Mouse (Mus musculus) forebrain, embryonic 16.5 days (tissue): ENCODE results near the gene Cdh26. TPM values are rescaled to one million over a fixed set of nuclear protein-coding genes. Genes with fewer than 3 reads are reported as not detected.

Source experiments
- ATAC-seq: fragments of 200-750 bp; cut with Nextera tagmentation; 2 replicates; pipeline ENCODE4 v1.8.0; 2017; ENCODE audit warnings: mild to moderate bottlenecking, moderate library complexity
- H3K27ac ChIP-seq: fragments of 300-500 bp; sonication (generic); 2 replicates; pipeline ENCODE4 v1.5.1; 2014; ENCODE audit warnings: low read length, control low read depth
- H3K27me3 ChIP-seq: fragments of 300-500 bp; sonication (generic); replicated peaks from 2 replicates; pipeline ENCODE4 v1.6.1; 2014; ENCODE audit warnings: low read length; ENCODE audit not compliant: control insufficient read depth, insufficient read depth
- H3K36me3 ChIP-seq: fragments of 300-500 bp; sonication (generic); 2 replicates; pipeline ENCODE4 v1.6.1; 2014; ENCODE audit not compliant: control insufficient read depth, insufficient read depth
- H3K4me1 ChIP-seq: fragments of 300-500 bp; sonication (generic); replicated peaks from 2 replicates; pipeline ENCODE4 v1.6.1; 2014; ENCODE audit warnings: low read length; ENCODE audit not compliant: control insufficient read depth, insufficient read depth
- H3K4me2 ChIP-seq: fragments of 300-500 bp; sonication (generic); 2 replicates; pipeline ENCODE4 v1.6.1; 2014; ENCODE audit warnings: mild to moderate bottlenecking, low read length, control low read depth
- H3K4me3 ChIP-seq: fragments of 300-500 bp; sonication (generic); replicated peaks from 2 replicates; pipeline ENCODE4 v1.5.1; 2014; ENCODE audit warnings: mild to moderate bottlenecking, low read length, control low read depth
- H3K9ac ChIP-seq: fragments of 300-500 bp; sonication (generic); replicated peaks from 2 replicates; pipeline ENCODE4 v1.6.1; 2014; ENCODE audit warnings: low read depth, low read length, control low read depth
- H3K9me3 ChIP-seq: fragments of 300-500 bp; sonication (generic); 2 replicates; pipeline ENCODE4 v1.6.1; 2016; ENCODE audit warnings: low read length; ENCODE audit not compliant: control insufficient read depth
- WGBS: fragments of 180-500 bp; shearing (Covaris S2); extraction: QIAGEN DNeasy Blood & Tissue Kit; methylation state at CpG from one replicate; pipeline ENCODE4 v1.1.7; 2014; 5-methylcytosine and 5-hydroxymethylcytosine counted together
- polyA plus RNA-seq: library from polyadenylated mRNA; unstranded; fragments of >200 nt; fragmentation: Nextera tagmentation; extraction: Ambion mirVana; gene quantifications from 2 replicates; pipeline ENCODE4 v1.2.1, GENCODE M21; 2015

The Cdh26 gene
- polyA plus RNA-seq, 1 experiment from 2014 or later: 0.18 TPM

- H3K4me3 ChIP-seq: no peak overlapping the region
- no peaks in the 10 kb centered on the region for H3K9me3 ChIP-seq
- H3K27ac ChIP-seq: no peak overlapping the region
- H3K4me1 ChIP-seq: peaks cover 12% of the 10 kb centered on the region
- H3K27me3 ChIP-seq: no peaks in the 10 kb centered on the region
- no peaks in the 10 kb centered on the region for H3K36me3 ChIP-seq
- 93% methylated on average over 6 of the region's 6 CpGs for WGBS
- no peak overlapping the region for H3K4me2 ChIP-seq
- H3K9ac ChIP-seq: no peak overlapping the region
- ATAC-seq: no peak
These were observed 27.1 kb downstream of the Cdh26 start for GRCm38 (mm10) chr2:178457414-178457813.

- Histone ChIP-seq H3K4me3 (no peak overlapping the region), H3K4me2 (no peak overlapping the region), H3K27ac (no peak overlapping the region), H3K9me3 (no peaks in the 10 kb centered on the region), H3K9ac (no peak overlapping the region), H3K4me1 (peaks cover 3% of the 10 kb centered on the region), H3K36me3 (no peaks in the 10 kb centered on the region), H3K27me3 (no peaks in the 10 kb centered on the region)
- 53% methylated on average over 5 of the region's 5 CpGs for WGBS
- ATAC-seq: no peak
These were observed 30.0 kb downstream of the Cdh26 start for GRCm38 (mm10) chr2:178460353-178460752.

GRCm38 (mm10) chr2:178471546-178472480 lies 41.5 kb downstream of the Cdh26 start:
- H3K9ac ChIP-seq: no peak overlapping the region
- no peaks in the 10 kb centered on the region for H3K27me3 ChIP-seq
- no peak overlapping the region for H3K4me3 ChIP-seq
- no peak for ATAC-seq
- 80% methylated on average over 17 of the region's 17 CpGs for WGBS
- no peaks in the 10 kb centered on the region for H3K4me1 ChIP-seq
- no peaks in the 10 kb centered on the region for H3K9me3 ChIP-seq
- no peak overlapping the region for H3K27ac ChIP-seq
- no peak overlapping the region for H3K4me2 ChIP-seq
- H3K36me3 ChIP-seq: no peaks in the 10 kb centered on the region

- Histone ChIP-seq H3K36me3 (no peaks in the 10 kb centered on the region), H3K9me3 (no peaks in the 10 kb centered on the region), H3K9ac (no peak overlapping the region), H3K4me1 (no peaks in the 10 kb centered on the region), H3K27me3 (no peaks in the 10 kb centered on the region), H3K4me2 (no peak overlapping the region), H3K4me3 (no peak overlapping the region), H3K27ac (no peak overlapping the region)
- 81% methylated on average over 10 of the region's 10 CpGs for WGBS
- no peak for ATAC-seq
These were observed 43.6 kb downstream of the Cdh26 start for GRCm38 (mm10) chr2:178473916-178474315.

- Histone ChIP-seq H3K27ac (no peak overlapping the region), H3K4me1 (no peaks in the 10 kb centered on the region), H3K27me3 (no peaks in the 10 kb centered on the region), H3K9me3 (no peaks in the 10 kb centered on the region), H3K36me3 (no peaks in the 10 kb centered on the region), H3K4me3 (no peak overlapping the region), H3K9ac (no peak overlapping the region), H3K4me2 (no peak overlapping the region)
- ATAC-seq: no peak
- WGBS: 69% methylated on average over 2 of the region's 2 CpGs
These were observed 46.9 kb downstream of the Cdh26 start for GRCm38 (mm10) chr2:178477228-178477627.

- Histone ChIP-seq H3K27ac (no peak overlapping the region), H3K9ac (no peak overlapping the region)
These were observed 48.7 kb downstream of the Cdh26 start for GRCm38 (mm10) chr2:178479011-178479410.

GRCm38 (mm10) chr2:178480932-178481331 lies 50.6 kb downstream of the Cdh26 start:
- no peak for ATAC-seq
- H3K27ac ChIP-seq: no peak overlapping the region
- H3K9ac ChIP-seq: no peak overlapping the region
- no peak overlapping the region for H3K4me2 ChIP-seq
- H3K4me3 ChIP-seq: no peak overlapping the region
- H3K36me3 ChIP-seq: no peaks in the 10 kb centered on the region
- no peaks in the 10 kb centered on the region for H3K9me3 ChIP-seq
- H3K4me1 ChIP-seq: no peaks in the 10 kb centered on the region
- H3K27me3 ChIP-seq: no peaks in the 10 kb centered on the region
- 82% methylated on average over 2 of the region's 2 CpGs for WGBS

More at GRCm38 (mm10) chr2:178479011-178479410, 48.7 kb downstream of the Cdh26 start:
- H3K4me2 ChIP-seq: no peak overlapping the region
- H3K4me1 ChIP-seq: no peaks in the 10 kb centered on the region
- no peaks in the 10 kb centered on the region for H3K27me3 ChIP-seq
- WGBS: 80% methylated on average over 2 of the region's 2 CpGs
- no peak for ATAC-seq
- H3K4me3 ChIP-seq: no peak overlapping the region
- H3K9me3 ChIP-seq: no peaks in the 10 kb centered on the region
- H3K36me3 ChIP-seq: no peaks in the 10 kb centered on the region

- no peak for ATAC-seq
- Histone ChIP-seq H3K36me3 (no peaks in the 10 kb centered on the region), H3K4me3 (no peak overlapping the region), H3K4me1 (no peaks in the 10 kb centered on the region), H3K9ac (no peak overlapping the region), H3K27ac (no peak overlapping the region), H3K9me3 (peaks cover 4% of the 10 kb centered on the region), H3K4me2 (no peak overlapping the region), H3K27me3 (no peaks in the 10 kb centered on the region)
- WGBS: 52% methylated on average over 10 of the region's 10 CpGs
These were observed 53.1 kb downstream of the Cdh26 start for GRCm38 (mm10) chr2:178483462-178483861.

- ATAC-seq: no peak
- H3K27ac ChIP-seq: no peak overlapping the region
- no peak overlapping the region for H3K4me2 ChIP-seq
- no peak overlapping the region for H3K4me3 ChIP-seq
- no peaks in the 10 kb centered on the region for H3K36me3 ChIP-seq
- no peak overlapping the region for H3K9ac ChIP-seq
- H3K4me1 ChIP-seq: no peaks in the 10 kb centered on the region
- 71% methylated on average over 4 of the region's 4 CpGs for WGBS
- H3K27me3 ChIP-seq: no peaks in the 10 kb centered on the region
- peaks cover 4% of the 10 kb centered on the region for H3K9me3 ChIP-seq
These were observed 57.9 kb downstream of the Cdh26 start for GRCm38 (mm10) chr2:178488276-178488675.
